30 mouse cellular contexts compared by ENCODE assay signal in the genomic region with DNA sequence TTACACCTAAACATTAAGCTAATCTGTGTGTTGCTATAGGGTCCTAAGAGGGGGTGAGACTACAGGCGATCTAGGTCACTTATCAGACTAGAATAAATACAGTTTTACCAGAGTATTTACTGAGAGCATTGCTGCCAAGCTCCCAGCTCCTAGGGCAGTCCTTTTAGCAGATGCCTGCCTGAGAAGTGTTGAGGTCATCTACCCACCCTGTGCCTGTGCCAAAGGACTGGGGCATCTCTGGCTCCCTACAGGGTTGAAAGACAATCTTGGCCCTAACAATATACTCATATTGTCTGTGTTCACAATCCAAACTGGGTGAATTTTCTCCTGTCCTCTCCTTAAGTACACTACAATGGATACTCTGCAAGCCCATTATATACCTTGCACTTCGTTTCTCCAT. TPM values are rescaled to one million over a fixed set of nuclear protein-coding genes. Genes with fewer than 3 reads are reported as not detected.
A peak's percentile ranks its signal among the peaks of the same experiment; 100 is the strongest.
DNase-seq lines count a peak whose midpoint lies in the region; ATAC-seq lines count a peak whose summit lies in the region.
"Had no signal": no experiment of that assay in that cellular context is flagged by ENCODE, and none has a peak within 500 bp of the region (broad histone marks: within the 10 kb centered on the region; RNA-seq: fewer than 3 reads in every experiment).

No protein-coding gene starts in this region.

- H3K27ac ChIP-seq in forebrain, embryonic 12.5 days: no peak overlapping the region
- H3K27ac ChIP-seq: embryonic facial prominence, embryonic 10.5 days; embryonic facial prominence, embryonic 13.5 days; forebrain, embryonic 10.5 days; gastrocnemius, adult 2 months; heart, embryonic 15.5 days; hindbrain, embryonic 10.5 days; hindbrain, embryonic 13.5 days; intestine, embryonic 15.5 days had no signal

- ATAC-seq in cerebellum, adult (ENCODE audit: insufficient number of reproducible peaks, low FRiP score, low TSS enrichment): peak; percentile 45; the same call in 1 of the 2 replicates
- ATAC-seq in forebrain, embryonic 12.5 days (ENCODE audit: low FRiP score): no peak
- ATAC-seq: activated CD4-positive, CD25-positive, alpha-beta regulatory T cell, adult 4 months; forebrain, embryonic 14.5 days; forebrain, postnatal 0 days; hindbrain, embryonic 16.5 days; intestine, embryonic 15.5 days had no signal

- peaks cover 13% of the 10 kb centered on the region; the same call in 1 of the 2 replicates for H3K36me3 ChIP-seq in forebrain, embryonic 12.5 days (replicated peaks)
- H3K36me3 ChIP-seq: embryonic facial prominence, embryonic 13.5 days; heart, embryonic 12.5 days; heart, embryonic 15.5 days; intestine, embryonic 15.5 days had no signal

- DNase-seq in cerebellum, postnatal 4 days (ENCODE audit: low spot score in 2 of 2): no peak
- peak; percentile 75 for DNase-seq in cerebellum, adult 9-11 months
- no peak for DNase-seq in cerebellum, adult 9-10 months
- DNase-seq in brain, adult 2 months (ENCODE audit: low read depth, low spot score): peak; percentile 77
- peak; percentile 52 to 53 for DNase-seq in cerebellum, postnatal 36 days
- no peak for DNase-seq in ovary, postnatal 10 days (ENCODE audit: low spot score)
- DNase-seq: adrenal gland, adult 8-10 months; adrenal gland, postnatal 25 days; embryo, embryonic 11 days; forebrain, postnatal 0 days; gastrocnemius, adult 2 months; gastrocnemius, postnatal 14 days; heart, adult 11 months; heart, postnatal 10 days; heart, postnatal 36 days; kidney, adult 11 months had no signal

- no peaks in the 10 kb centered on the region for H3K9me3 ChIP-seq in forebrain, embryonic 12.5 days
- H3K9me3 ChIP-seq: embryonic facial prominence, embryonic 10.5 days; embryonic facial prominence, embryonic 13.5 days; forebrain, embryonic 10.5 days; heart, embryonic 12.5 days; heart, embryonic 15.5 days; hindbrain, embryonic 10.5 days; hindbrain, embryonic 13.5 days; intestine, embryonic 15.5 days had no signal

- WGBS in forebrain, embryonic 12.5 days: 73% methylated on average over 2 of the region's 2 CpGs

- no peak overlapping the region for H3K4me3 ChIP-seq in forebrain, embryonic 12.5 days (replicated peaks)
- H3K4me3 ChIP-seq: embryonic facial prominence, embryonic 10.5 days; embryonic facial prominence, embryonic 13.5 days; erythroblast, embryonic 14.5 days; forebrain, embryonic 10.5 days; gastrocnemius, adult 2 months; heart, embryonic 12.5 days; heart, embryonic 15.5 days; hindbrain, embryonic 10.5 days; hindbrain, embryonic 13.5 days; intestine, embryonic 15.5 days had no signal

- H3K9ac ChIP-seq in forebrain, embryonic 12.5 days: no peak overlapping the region
- H3K9ac ChIP-seq: embryonic facial prominence, embryonic 13.5 days; forebrain, postnatal 0 days; heart, embryonic 12.5 days; heart, embryonic 15.5 days; hindbrain, embryonic 13.5 days; intestine, embryonic 15.5 days had no signal

- peaks cover 15% of the 10 kb centered on the region for H3K4me1 ChIP-seq in forebrain, embryonic 12.5 days
- H3K4me1 ChIP-seq: embryonic facial prominence, embryonic 10.5 days; intestine, embryonic 15.5 days had no signal

- no peak overlapping the region for H3K4me2 ChIP-seq in forebrain, embryonic 12.5 days
- H3K4me2 ChIP-seq: embryonic facial prominence, embryonic 13.5 days; heart, embryonic 12.5 days; heart, embryonic 15.5 days; hindbrain, embryonic 13.5 days; intestine, embryonic 15.5 days had no signal

- H3K27me3 ChIP-seq in forebrain, embryonic 12.5 days: no peaks in the 10 kb centered on the region
- H3K27me3 ChIP-seq: embryonic facial prominence, embryonic 13.5 days; heart, embryonic 12.5 days; heart, embryonic 15.5 days; hindbrain, embryonic 13.5 days; intestine, embryonic 15.5 days had no signal

RNA-seq across cellular contexts. Expression of gene Lrrc4, which starts 16.7 kb away (rescaled TPM):
- 3.0 and 3.1 TPM in 2 replicates for polyA plus RNA-seq in forebrain, embryonic 12.5 days (2016; fragmentation: Nextera tagmentation; extraction: Ambion mirVana)
- polyA plus RNA-seq: erythroblast, embryonic 14.5 days had no signal

Comparison
In these comparisons a context has a peak if more than half of its experiments do, and no peak if none do; other contexts are left out.
1. DNase-seq: peak in cerebellum, adult 9-11 months (single experiment), brain, adult 2 months (single experiment) and cerebellum, postnatal 36 days (2 of 2); none in cerebellum, postnatal 4 days (0 of 2), cerebellum, adult 9-10 months (single experiment) and ovary, postnatal 10 days (single experiment).